Mouse (Mus musculus) mature B cell (primary cell): Measurements from ENCODE around the gene Plekhj1.
"Not testable (repeated sequence)": the region's sequence is repeated elsewhere in the genome, so short reads cannot be mapped to it uniquely, and the experiment has no call there.

Experiments
- in situ Hi-C: fragments of 300-500 bp; cut with MboI; formaldehyde crosslinking; loops from 2 replicates; pipeline ENCODE4 v1.14.3; 2019

Plekhj1 gene

DNA sequence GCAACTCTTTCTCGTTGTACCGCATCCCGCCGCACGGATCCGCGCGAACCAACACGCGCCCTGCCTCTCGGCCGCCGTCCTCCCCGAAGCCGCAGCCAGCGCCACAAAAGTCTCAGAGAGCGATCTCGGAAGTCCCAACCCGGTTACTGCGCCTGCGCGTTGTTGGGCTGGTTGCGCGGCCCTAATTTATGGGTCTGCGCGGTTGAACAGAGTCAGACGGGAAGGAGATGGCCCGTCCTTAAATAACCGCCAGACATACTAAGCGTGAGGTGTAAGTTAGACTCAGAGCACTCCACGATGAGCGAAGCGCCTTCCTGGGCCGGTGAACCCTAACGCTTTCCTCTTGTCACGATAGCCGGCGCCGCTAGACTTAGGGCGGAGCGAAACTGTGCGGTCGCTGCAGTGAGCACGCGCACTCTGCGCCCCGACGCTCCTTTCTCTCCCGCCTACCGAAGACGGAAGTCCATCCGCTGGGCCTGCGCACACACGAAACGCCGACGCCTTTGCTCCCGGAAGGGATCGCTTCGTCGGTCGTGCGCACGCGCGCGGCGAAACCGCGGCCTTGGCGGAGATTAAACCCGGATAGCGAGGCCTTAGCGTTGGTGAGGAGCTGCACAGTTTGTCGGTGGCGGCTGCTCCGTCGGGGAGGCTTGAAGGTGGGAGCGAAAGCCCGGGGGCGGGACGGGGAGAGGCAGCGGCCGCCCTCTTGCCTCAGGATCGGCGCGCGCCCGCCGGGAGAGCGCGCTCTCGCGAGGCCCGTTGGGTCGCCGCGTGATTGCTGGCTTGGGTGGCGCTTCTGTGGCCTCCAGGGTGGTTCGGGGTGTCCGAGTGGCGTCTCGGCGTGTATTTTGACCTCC lies at the start of gene Plekhj1, which contains the start of gene Sf3a2:
Plekhj1 (minus strand) TSS at position 477 of the 857 bp plus-strand sequence.
Sf3a2 (plus strand) TSS at position 49 of the 857 bp plus-strand sequence.
- in situ Hi-C loops = no loop called here

DNA sequence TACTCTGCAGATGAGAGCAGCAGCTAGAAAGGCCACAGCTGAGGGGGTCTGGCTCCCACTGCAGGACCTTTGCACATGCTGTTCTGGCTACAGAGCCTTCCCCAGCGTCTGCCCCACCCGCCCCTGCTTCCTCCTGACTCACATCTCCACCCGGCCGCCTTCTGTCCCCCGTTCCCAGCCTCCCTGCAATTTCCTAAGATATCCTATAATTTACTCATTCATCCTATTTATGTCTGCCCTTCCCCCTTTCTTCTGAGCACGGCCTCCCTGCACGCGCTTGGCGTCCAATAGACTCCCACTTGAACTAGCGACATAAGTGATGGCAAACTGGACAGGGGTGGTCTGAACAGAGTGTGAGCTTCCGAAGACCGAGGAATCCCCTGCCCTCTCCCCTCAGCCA lies 47.3 kb upstream of the Plekhj1 start:
- in situ Hi-C loops = no loop called here

GRCm38 (mm10) chr10:80845055-80845693 lies 46.7 kb upstream of the Plekhj1 start:
- in situ Hi-C loops = no loop called here

DNA sequence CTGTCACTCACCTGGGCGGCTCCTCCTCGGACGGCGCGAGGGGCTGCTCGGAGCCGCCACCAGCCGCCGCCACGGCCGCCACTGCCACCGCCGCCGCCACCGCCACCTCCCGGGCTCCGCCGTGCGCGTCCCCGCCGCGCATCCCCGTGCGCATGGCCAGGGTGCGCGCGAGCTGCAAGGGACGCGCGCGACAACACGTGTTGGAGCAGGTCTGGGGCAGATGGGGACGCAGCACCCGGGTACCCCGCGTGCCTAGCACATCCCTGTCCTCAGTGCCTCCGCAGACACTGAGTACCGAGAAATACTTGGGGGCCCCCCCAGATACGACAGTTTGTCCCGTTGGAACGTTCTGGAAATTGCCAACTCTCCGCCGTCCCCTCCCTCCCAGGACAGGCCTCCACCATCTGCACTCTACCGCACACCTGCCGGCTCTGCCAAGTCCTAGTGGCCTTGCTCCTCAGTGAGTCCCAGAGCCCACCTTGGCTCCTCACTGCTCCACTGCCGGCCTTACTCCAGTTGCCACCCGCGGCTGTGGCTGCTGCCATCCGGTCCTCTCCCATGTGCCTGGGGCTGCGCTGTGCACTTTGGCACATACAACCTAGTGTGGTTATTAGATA lies 45.6 kb upstream of the Plekhj1 start, which contains the start of gene Lingo3:
Lingo3 (minus strand) TSS at position 109 of the 617 bp plus-strand sequence.
- in situ Hi-C loops = no loop called here

DNA sequence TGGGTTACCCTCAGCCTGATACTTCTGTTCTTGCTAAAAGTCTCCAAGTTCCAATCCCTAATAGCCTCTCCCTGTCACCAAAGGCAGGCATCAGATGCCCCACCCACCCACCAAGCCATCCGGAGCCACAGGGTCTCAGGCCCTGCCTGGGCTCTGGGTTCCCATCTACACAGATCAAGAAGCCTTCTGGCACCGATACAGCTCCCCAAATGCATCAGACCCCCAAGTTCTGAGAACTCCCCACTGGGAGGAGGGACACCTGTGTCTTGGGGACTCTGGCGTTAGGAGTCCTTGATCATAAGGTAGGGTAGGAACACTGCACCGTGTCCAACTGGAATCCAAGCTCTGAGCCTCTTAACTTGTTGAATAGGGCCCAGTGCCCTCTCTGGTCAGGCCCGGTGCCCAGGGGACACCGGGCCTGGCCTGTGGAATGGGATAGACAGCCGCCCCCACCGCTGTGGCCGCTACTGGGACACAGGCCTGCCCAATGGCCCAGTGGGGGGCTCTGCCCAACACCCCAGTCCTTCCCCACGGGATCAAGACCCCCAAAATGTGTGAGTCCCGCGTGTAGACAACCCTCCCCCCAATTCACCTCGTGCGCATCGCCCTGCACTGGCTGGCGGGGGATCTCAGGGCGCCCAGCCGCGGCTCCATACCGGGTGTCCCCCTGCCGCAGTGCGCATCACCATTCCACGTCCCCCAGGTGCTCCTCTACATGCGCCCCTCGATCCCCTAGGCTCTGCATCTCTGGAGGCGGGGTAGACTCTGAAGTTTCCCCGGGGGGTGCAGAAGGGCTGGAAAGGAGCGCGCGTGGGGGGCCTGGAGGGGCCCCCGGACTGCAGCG lies 44.9 kb upstream of the Plekhj1 start:
- in situ Hi-C loops = no loop called here

DNA sequence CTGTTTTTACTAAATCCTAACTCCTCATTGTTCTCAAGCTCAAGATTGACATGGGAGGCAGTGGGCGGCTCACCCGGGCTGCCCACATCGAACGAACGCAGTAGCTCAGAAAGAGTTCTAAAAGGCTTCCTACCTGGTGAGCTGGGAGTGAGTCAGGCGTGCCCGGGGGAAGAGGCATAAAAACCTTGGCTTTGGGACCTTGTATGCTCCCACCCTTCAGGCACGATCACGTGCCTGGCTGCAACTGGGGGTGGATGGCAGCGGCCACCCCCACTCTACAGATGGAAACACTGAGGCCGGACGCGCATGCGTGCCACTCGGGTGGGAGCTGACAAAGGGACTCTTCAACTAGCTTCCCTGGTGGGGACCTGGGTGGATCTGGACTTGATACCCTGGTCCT lies 43.9 kb upstream of the Plekhj1 start:
- in situ Hi-C loops = no loop called here

DNA sequence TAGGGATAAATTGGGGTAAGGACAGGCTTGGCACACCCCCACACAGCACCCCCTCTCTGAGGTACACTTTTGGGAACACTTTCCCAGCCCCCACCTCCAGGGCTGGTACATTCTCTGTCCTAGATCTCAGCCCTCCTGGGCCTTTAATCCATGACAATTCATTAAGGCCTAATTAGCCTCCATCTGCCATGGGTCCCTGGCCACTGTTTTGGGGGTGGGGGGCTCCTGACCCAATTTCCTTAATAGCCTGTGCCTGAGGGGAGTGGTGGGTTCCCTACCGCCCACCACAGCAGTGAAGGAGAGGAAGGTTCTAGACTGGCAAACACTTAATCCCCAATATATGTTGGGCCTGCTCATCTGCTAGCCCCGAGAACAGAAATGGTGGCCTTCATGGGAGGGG lies 43.3 kb upstream of the Plekhj1 start:
- in situ Hi-C loops = no loop called here

GRCm38 (mm10) chr10:80839848-80840247 lies 41.4 kb upstream of the Plekhj1 start:
- in situ Hi-C loops = no loop called here

- in situ Hi-C loops = no loop called here
Observed at GRCm38 (mm10) chr10:80838346-80838912, 40.0 kb upstream of the Plekhj1 start.

GRCm38 (mm10) chr10:80837827-80838226 lies 39.4 kb upstream of the Plekhj1 start:
- in situ Hi-C loops = no loop called here

GRCm38 (mm10) chr10:80836949-80837379 lies 38.5 kb upstream of the Plekhj1 start:
- in situ Hi-C loops = no loop called here

- in situ Hi-C loops = no loop called here
Observed at GRCm38 (mm10) chr10:80835617-80836016, 37.2 kb upstream of the Plekhj1 start.

DNA sequence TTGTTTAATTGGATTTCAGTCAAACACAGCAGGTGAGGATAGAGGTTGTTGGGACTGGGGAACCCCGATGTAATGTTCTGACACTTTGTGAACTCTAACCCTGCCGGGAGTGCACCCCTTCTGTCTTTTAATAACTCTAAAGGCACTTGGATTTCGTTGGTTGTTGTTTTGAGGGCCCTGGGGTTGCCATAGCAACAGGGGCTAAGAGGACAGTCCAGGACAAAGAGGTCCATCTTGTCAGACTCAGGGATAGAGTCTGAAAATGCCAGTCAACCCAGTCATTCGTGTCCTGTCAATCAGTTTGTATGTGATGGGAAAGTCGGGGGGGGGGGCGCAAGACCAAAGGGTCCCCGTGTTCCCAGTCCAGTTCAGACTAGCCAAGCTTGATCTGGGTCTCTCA lies 34.4 kb upstream of the Plekhj1 start:
- in situ Hi-C loops = no loop called here

GRCm38 (mm10) chr10:80831136-80831535 lies 32.7 kb upstream of the Plekhj1 start:
- in situ Hi-C loops = no loop called here

- in situ Hi-C loops = no loop called here
Observed at GRCm38 (mm10) chr10:80829359-80830278, 31.2 kb upstream of the Plekhj1 start.

DNA sequence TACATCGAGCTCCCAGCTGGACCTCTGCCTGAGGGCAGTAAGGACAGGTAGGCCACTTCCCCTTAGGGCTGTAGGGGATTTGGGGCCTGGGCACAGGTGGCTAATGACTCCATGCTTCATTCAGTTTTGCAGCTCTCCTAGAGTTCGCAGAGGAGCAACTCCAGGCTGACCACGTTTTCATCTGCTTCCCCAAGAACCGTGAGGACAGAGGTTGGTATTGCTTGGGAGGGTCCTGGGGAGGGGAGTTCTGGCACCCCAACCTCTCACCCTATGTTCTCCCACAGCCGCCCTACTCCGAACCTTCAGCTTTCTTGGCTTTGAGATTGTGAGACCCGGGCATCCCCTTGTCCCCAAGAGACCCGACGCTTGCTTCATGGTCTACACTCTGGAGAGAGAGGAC lies 30.2 kb upstream of the Plekhj1 start:
- in situ Hi-C loops = not testable (repeated sequence)

GRCm38 (mm10) chr10:80827870-80828420 lies 29.5 kb upstream of the Plekhj1 start:
- in situ Hi-C loops = no loop called here

DNA sequence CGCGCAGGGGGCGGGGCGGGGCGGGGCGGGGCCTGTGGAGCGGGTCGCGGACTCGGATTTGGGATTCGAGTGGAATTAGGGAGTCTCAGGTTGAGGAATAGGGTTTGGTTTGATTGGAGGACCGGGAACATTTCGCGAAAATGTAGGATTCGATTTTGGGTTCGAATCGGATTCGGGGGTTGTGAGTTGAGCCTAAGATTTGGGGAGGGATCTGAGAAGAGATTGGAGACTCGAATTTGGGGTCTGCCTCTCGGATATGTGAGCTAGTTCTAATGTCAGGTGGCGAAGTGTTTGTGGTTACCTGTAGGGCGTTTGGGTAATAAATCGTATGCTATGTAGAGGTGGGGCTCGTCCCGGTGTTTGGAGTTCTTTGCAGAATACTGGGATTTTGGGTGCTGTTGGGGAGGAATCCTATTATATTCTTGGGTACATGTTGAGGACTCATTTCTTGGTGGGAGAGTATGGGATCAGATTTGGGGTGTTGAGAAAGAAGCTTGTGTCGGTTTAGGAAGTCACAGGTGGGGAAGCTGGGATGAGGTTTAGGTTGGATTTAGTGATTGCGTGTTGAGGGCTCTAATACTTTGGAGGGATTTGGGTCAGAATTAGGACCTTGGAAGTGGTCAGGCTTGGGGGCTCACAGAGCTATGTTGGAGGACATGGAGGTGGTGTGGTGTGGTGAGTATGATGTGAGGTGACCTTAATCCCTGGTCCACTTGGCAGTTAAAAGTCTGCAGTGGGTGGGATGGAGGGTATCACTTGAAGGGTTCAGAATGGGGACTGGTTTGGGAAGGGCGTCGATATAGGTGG lies 28.8 kb upstream of the Plekhj1 start:
- in situ Hi-C loops = no loop called here
